Mouse (Mus musculus): ENCODE results near the gene Atp6v1fnb. TPM values are rescaled to one million over a fixed set of nuclear protein-coding genes. Genes with fewer than 3 reads are reported as not detected.

Atp6v1fnb gene
- total and polyA plus RNA-seq, 3 experiments: 0.13 TPM; not detected in 2

GRCm38 (mm10) chr6:29439251-29439650 lies 32.0 kb upstream of the Atp6v1fnb start:
- no peaks in the 10 kb centered on the region; a peak in 1 of 4 replicates for H3K27me3 ChIP-seq (ENCODE audit: control insufficient read depth in 1 of 2, insufficient read depth in 2 of 2, low read length in 2 of 2)
- TF ChIP-seq RCOR1 (IDR thresholded peaks at IDR 0.05; ENCODE audit: low read depth, low read length) (no peak), MEF2A (IDR thresholded peaks at IDR 0.05; ENCODE audit: extremely low read depth, insufficient replicate concordance, low read depth, low read length, poor library complexity, severe bottlenecking) (no peak), MYB (IDR thresholded peaks at IDR 0.05; ENCODE audit: low read depth, low read length) (no peak), MAFK (IDR thresholded peaks at IDR 0.05; ENCODE audit: borderline replicate concordance, low read depth, low read length) (no peak), KAT2A (conservative IDR thresholded peaks at IDR 0.05; ENCODE audit: low read depth, low read length) (no peak), ZMIZ1 (IDR thresholded peaks at IDR 0.05; ENCODE audit: low read depth, low read length) (no peak)

GRCm38 (mm10) chr6:29439789-29440188 lies 31.4 kb upstream of the Atp6v1fnb start:
- DNase-seq (ENCODE audit: low read depth, low spot score): no peak
- TF ChIP-seq ELF1 (IDR thresholded peaks at IDR 0.05; ENCODE audit: low read depth, low read length) (no peak), JUND (IDR thresholded peaks at IDR 0.05; ENCODE audit: low read depth, low read length) (no peak), MXI1 (IDR thresholded peaks at IDR 0.05; ENCODE audit: low read depth, low read length) (no peak), UBTF (IDR thresholded peaks at IDR 0.05; ENCODE audit: borderline replicate concordance, insufficient read depth, low read depth, low read length) (no peak), USF1 (IDR thresholded peaks at IDR 0.05; ENCODE audit: low read depth, low read length) (no peak), GATA1 (IDR thresholded peaks at IDR 0.05; ENCODE audit: low read depth, low read length) (no peak), NELFE (IDR thresholded peaks at IDR 0.05; ENCODE audit: low read depth, low read length) (no peak), ETS1 (IDR thresholded peaks at IDR 0.05; ENCODE audit: low read depth, low read length) (no peak), TAL1 (IDR thresholded peaks at IDR 0.05; ENCODE audit: low read length) (no peak), E2F4 (IDR thresholded peaks at IDR 0.05; ENCODE audit: borderline replicate concordance, low read depth, low read length) (no peak), MAZ (IDR thresholded peaks at IDR 0.05; ENCODE audit: low read depth, low read length) (no peak), MAFK (IDR thresholded peaks at IDR 0.05; ENCODE audit: borderline replicate concordance, low read depth, low read length) (no peak), MAX (IDR thresholded peaks at IDR 0.05; ENCODE audit: low read length) (no peak), NRF1 (IDR thresholded peaks at IDR 0.05; ENCODE audit: insufficient read depth, low read depth, low read length, poor library complexity, severe bottlenecking) (no peak), HCFC1 (IDR thresholded peaks at IDR 0.05; ENCODE audit: low read depth, low read length) (no peak), TCF12 (IDR thresholded peaks at IDR 0.05; ENCODE audit: low read depth, low read length) (no peak), SIN3A (IDR thresholded peaks at IDR 0.05; ENCODE audit: low read length) (no peak), EP300 (IDR thresholded peaks at IDR 0.05; ENCODE audit: low read depth in 1 of 2, low read length in 2 of 2) (no peak), CTCF (IDR thresholded peaks at IDR 0.05 in 2 of 3, conservative IDR thresholded peaks at IDR 0.05 in 1 of 3; ENCODE audit: control insufficient read depth in 1 of 3, insufficient read depth in 1 of 3, low read depth in 2 of 3, low read length in 3 of 3, poor library complexity in 1 of 3, severe bottlenecking in 1 of 3) (no peak), TBP (IDR thresholded peaks at IDR 0.05; ENCODE audit: low read depth, low read length) (no peak)
- H3K4me3 ChIP-seq (ENCODE audit: control insufficient read depth in 1 of 2, insufficient read depth in 1 of 2, low read depth in 2 of 2, low read length in 2 of 2): no peak overlapping the region
- no peaks in the 10 kb centered on the region for H3K36me3 ChIP-seq (ENCODE audit: control insufficient read depth in 1 of 2, insufficient read depth in 2 of 2, low read length in 2 of 2)
- H3K9ac ChIP-seq (ENCODE audit: control insufficient read depth, low read depth, low read length, poor library complexity, severe bottlenecking): no peak overlapping the region
- H3K27me3 ChIP-seq (ENCODE audit: control insufficient read depth in 1 of 2, insufficient read depth in 2 of 2, low read length in 2 of 2): no peaks in the 10 kb centered on the region; a peak in 1 of 4 replicates
- no peaks in the 10 kb centered on the region for H3K9me3 ChIP-seq (replicated peaks; ENCODE audit: insufficient read depth, low read length)
- peaks cover 0 to 11% of the 10 kb centered on the region in 2 experiments; a peak in 3 of 4 replicates for H3K4me1 ChIP-seq (ENCODE audit: control insufficient read depth in 1 of 2, insufficient read depth in 2 of 2, low read length in 2 of 2)
- H3K79me2 ChIP-seq (ENCODE audit: control insufficient read depth, insufficient read depth, low read length, poor library complexity): no peaks in the 10 kb centered on the region
- no peak overlapping the region for H3K27ac ChIP-seq (ENCODE audit: control insufficient read depth, low read depth, low read length)

More at GRCm38 (mm10) chr6:29439251-29439650, 32.0 kb upstream of the Atp6v1fnb start:
- Histone ChIP-seq H3K36me3 (ENCODE audit: control insufficient read depth in 1 of 2, insufficient read depth in 2 of 2, low read length in 2 of 2) (peaks cover 0 to 3% of the 10 kb centered on the region in 2 experiments; a peak in 1 of 4 replicates), H3K9me3 (replicated peaks; ENCODE audit: insufficient read depth, low read length) (no peaks in the 10 kb centered on the region), H3K4me3 (ENCODE audit: control insufficient read depth in 1 of 2, insufficient read depth in 1 of 2, low read depth in 2 of 2, low read length in 2 of 2) (no peak overlapping the region), H3K27ac (ENCODE audit: control insufficient read depth, low read depth, low read length) (no peak overlapping the region), H3K4me1 (ENCODE audit: control insufficient read depth in 1 of 2, insufficient read depth in 2 of 2, low read length in 2 of 2) (peaks cover 0 to 16% of the 10 kb centered on the region in 2 experiments; a peak in 3 of 4 replicates), H3K79me2 (ENCODE audit: control insufficient read depth, insufficient read depth, low read length, poor library complexity) (no peaks in the 10 kb centered on the region), H3K9ac (ENCODE audit: control insufficient read depth, low read depth, low read length, poor library complexity, severe bottlenecking) (no peak overlapping the region)
- DNase-seq (ENCODE audit: low read depth, low spot score): no peak

All from MEL (cell line).